Comparison of ENCODE assay signal across 9 mouse cellular contexts in the genomic region with DNA sequence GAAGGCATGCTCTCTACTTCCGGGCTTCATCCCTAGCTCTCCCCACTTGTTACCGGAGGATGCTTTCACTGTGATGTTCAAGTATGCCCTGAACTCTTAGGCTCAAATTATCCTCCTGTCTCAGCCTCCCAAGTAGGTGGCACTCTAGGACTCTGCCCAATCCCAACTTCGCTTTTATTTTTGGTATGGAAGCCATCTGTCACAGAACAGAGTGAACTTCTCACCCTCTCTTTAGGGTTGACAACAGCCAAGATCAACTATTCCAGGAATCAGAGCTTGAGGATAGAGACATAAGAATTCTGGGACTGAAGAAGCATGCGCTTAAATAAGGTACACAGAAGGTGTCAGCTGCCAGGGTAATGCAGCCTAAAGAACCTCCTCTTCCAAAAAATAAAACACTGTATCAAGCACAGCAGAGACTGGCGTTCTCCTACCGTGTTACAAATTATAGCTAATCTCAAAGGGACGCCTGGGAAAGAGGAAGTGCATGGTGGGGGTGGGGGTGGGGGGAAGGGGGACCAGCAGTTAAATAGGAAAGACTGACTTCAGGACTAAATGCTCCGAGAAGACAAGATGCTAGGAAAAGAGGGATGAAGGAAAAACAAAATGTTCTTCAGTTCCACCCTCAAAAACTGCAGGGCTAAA. TPM values are rescaled to one million over a fixed set of nuclear protein-coding genes. Genes with fewer than 3 reads are reported as not detected.
DNase-seq lines count a peak whose midpoint lies in the region; ATAC-seq lines count a peak whose summit lies in the region.
"Had no signal": no experiment of that assay in that cellular context is flagged by ENCODE, and none has a peak within 500 bp of the region (broad histone marks: within the 10 kb centered on the region; RNA-seq: fewer than 3 reads in every experiment).

No protein-coding gene starts in this region.

- 0 out of 2 replicates have a peak overlapping the region, but pooled peaks have one; percentile 93 for H3K27ac ChIP-seq in heart, embryonic 13.5 days (replicated peaks)
- no peak overlapping the region for H3K27ac ChIP-seq in hindbrain, embryonic 10.5 days
- no peak overlapping the region for H3K27ac ChIP-seq in midbrain, embryonic 10.5 days (replicated peaks)

- H3K9ac ChIP-seq in heart, embryonic 13.5 days = peak overlapping the region; percentile 95

- peak overlapping the region; percentile 98 for H3K4me2 ChIP-seq in heart, embryonic 13.5 days

- 31% methylated on average over 8 of the region's 8 CpGs for WGBS in heart, embryonic 13.5 days
- 57% methylated on average over 8 of the region's 8 CpGs for WGBS in hindbrain, embryonic 10.5 days
- WGBS in midbrain, embryonic 10.5 days = 66% methylated on average over 8 of the region's 8 CpGs

- H3K27me3 ChIP-seq in heart, embryonic 13.5 days (replicated peaks) = no peaks in the 10 kb centered on the region
- no peaks in the 10 kb centered on the region for H3K27me3 ChIP-seq in hindbrain, embryonic 10.5 days (ENCODE audit: insufficient read depth, poor library complexity, severe bottlenecking)
- H3K27me3 ChIP-seq in midbrain, embryonic 10.5 days (ENCODE audit: low read depth, poor library complexity, severe bottlenecking) = no peaks in the 10 kb centered on the region

- no peak for DNase-seq in heart, adult 18-20 months
- peak; percentile 51 for DNase-seq in MEL-GATA-1-ER (ENCODE audit: extremely low read depth, low read depth)
- DNase-seq in hindbrain, embryonic 10.5 days (ENCODE audit: low spot score) = no peak
- no peak for DNase-seq in midbrain, embryonic 10.5 days (ENCODE audit: low spot score)
- DNase-seq in thymus, postnatal 4 days = no peak
- no peak for DNase-seq in ovary, postnatal 10 days (ENCODE audit: low spot score)
- DNase-seq: gastrocnemius, postnatal 10 days had no signal

- peaks cover 44% of the 10 kb centered on the region for H3K36me3 ChIP-seq in heart, embryonic 13.5 days
- H3K36me3 ChIP-seq in hindbrain, embryonic 10.5 days = peaks cover 52% of the 10 kb centered on the region
- peaks cover 52% of the 10 kb centered on the region for H3K36me3 ChIP-seq in midbrain, embryonic 10.5 days

- peaks cover 43% of the 10 kb centered on the region for H3K4me1 ChIP-seq in heart, embryonic 13.5 days
- peaks cover 46% of the 10 kb centered on the region for H3K4me1 ChIP-seq in hindbrain, embryonic 10.5 days (replicated peaks)
- H3K4me1 ChIP-seq in midbrain, embryonic 10.5 days = peaks cover 44% of the 10 kb centered on the region

- H3K4me3 ChIP-seq in heart, embryonic 13.5 days = peak overlapping the region; percentile 90
- peak overlapping the region; percentile 93 for H3K4me3 ChIP-seq in hindbrain, embryonic 10.5 days
- H3K4me3 ChIP-seq in midbrain, embryonic 10.5 days = peak overlapping the region; percentile 93

- ATAC-seq in heart, embryonic 13.5 days (ENCODE audit: extremely low read depth, insufficient number of reproducible peaks, low FRiP score, low TSS enrichment) = no peak
- no peak for ATAC-seq in megakaryocyte-erythroid progenitor cell, adult 5-6 weeks (replicated peaks; ENCODE audit: low FRiP score, low TSS enrichment, poor library complexity, severe bottlenecking)

- H3K9me3 ChIP-seq in heart, embryonic 13.5 days = no peaks in the 10 kb centered on the region
- no peaks in the 10 kb centered on the region for H3K9me3 ChIP-seq in hindbrain, embryonic 10.5 days
- H3K9me3 ChIP-seq in midbrain, embryonic 10.5 days (replicated peaks) = no peaks in the 10 kb centered on the region

RNA-seq across cellular contexts. Expression of gene Rgp1, which starts 1.2 kb away (rescaled TPM):
- 20.6 and 21.4 TPM in 2 replicates for polyA plus RNA-seq in heart, embryonic 13.5 days (2015; fragmentation: Nextera tagmentation; extraction: Ambion mirVana)
- total RNA-seq in heart, adult 18-20 months (2021) = 10 to 100 TPM; 24.3 to 27.9 TPM
- polyA plus RNA-seq in hindbrain, embryonic 10.5 days (2016; fragmentation: Nextera tagmentation; extraction: Ambion mirVana) = 20.3 and 25.6 TPM in 2 replicates
- 20.7 and 21.0 TPM in 2 replicates for polyA plus RNA-seq in midbrain, embryonic 10.5 days (2016; fragmentation: Nextera tagmentation; extraction: Ambion mirVana)
- 28.7 and 30.4 TPM in 2 replicates for total RNA-seq in megakaryocyte-erythroid progenitor cell, adult 5-6 weeks (2014; fragmentation: Nextera tagmentation)
- 6.7 and 8.3 TPM in 2 replicates for total RNA-seq in megakaryocyte-erythroid progenitor cell, adult 5-6 weeks (2017)

RNA-seq across cellular contexts. Expression of gene Gba2, which starts 1.3 kb away (rescaled TPM):
- polyA plus RNA-seq in heart, embryonic 13.5 days (2015; fragmentation: Nextera tagmentation; extraction: Ambion mirVana) = 20.3 and 22.4 TPM in 2 replicates
- 10 to 100 TPM in 1 of 2 experiments, 1 to 10 TPM in 1; 9.3 to 10.8 TPM for total RNA-seq in heart, adult 18-20 months (2021)
- 28.0 and 36.3 TPM in 2 replicates for polyA plus RNA-seq in hindbrain, embryonic 10.5 days (2016; fragmentation: Nextera tagmentation; extraction: Ambion mirVana)
- polyA plus RNA-seq in midbrain, embryonic 10.5 days (2016; fragmentation: Nextera tagmentation; extraction: Ambion mirVana) = 26.7 and 31.6 TPM in 2 replicates
- total RNA-seq in megakaryocyte-erythroid progenitor cell, adult 5-6 weeks (2014; fragmentation: Nextera tagmentation) = 19.7 and 22.9 TPM in 2 replicates
- total RNA-seq in megakaryocyte-erythroid progenitor cell, adult 5-6 weeks (2017) = 6.1 and 12.0 TPM in 2 replicates

RNA-seq across cellular contexts. Expression of gene Msmp, which starts 6.9 kb away (rescaled TPM):
- 0.62 and 2.1 TPM in 2 replicates for polyA plus RNA-seq in heart, embryonic 13.5 days (2015; fragmentation: Nextera tagmentation; extraction: Ambion mirVana)
- total RNA-seq in heart, adult 18-20 months (2021) = under 1 TPM in 1 of 2 experiments, not detected in 1; 0.54 TPM
- 0.88 and 1.0 TPM in 2 replicates for polyA plus RNA-seq in hindbrain, embryonic 10.5 days (2016; fragmentation: Nextera tagmentation; extraction: Ambion mirVana)
- 0.32 and 0.74 TPM in 2 replicates for polyA plus RNA-seq in midbrain, embryonic 10.5 days (2016; fragmentation: Nextera tagmentation; extraction: Ambion mirVana)
- total RNA-seq in megakaryocyte-erythroid progenitor cell, adult 5-6 weeks (2014; fragmentation: Nextera tagmentation) = not detected in 2 replicates
- not detected in 2 replicates for total RNA-seq in megakaryocyte-erythroid progenitor cell, adult 5-6 weeks (2017)

RNA-seq across cellular contexts. Expression of gene Tln1, which starts 14.9 kb away (rescaled TPM):
- 76.9 and 78.1 TPM in 2 replicates for polyA plus RNA-seq in heart, embryonic 13.5 days (2015; fragmentation: Nextera tagmentation; extraction: Ambion mirVana)
- total RNA-seq in heart, adult 18-20 months (2021) = 100 to 1,000 TPM in 1 of 2 experiments, 10 to 100 TPM in 1; 98.2 to 111 TPM
- polyA plus RNA-seq in hindbrain, embryonic 10.5 days (2016; fragmentation: Nextera tagmentation; extraction: Ambion mirVana) = 52.8 and 58.9 TPM in 2 replicates
- 43.3 and 47.2 TPM in 2 replicates for polyA plus RNA-seq in midbrain, embryonic 10.5 days (2016; fragmentation: Nextera tagmentation; extraction: Ambion mirVana)
- total RNA-seq in megakaryocyte-erythroid progenitor cell, adult 5-6 weeks (2014; fragmentation: Nextera tagmentation) = 105 and 175 TPM in 2 replicates
- 211 and 304 TPM in 2 replicates for total RNA-seq in megakaryocyte-erythroid progenitor cell, adult 5-6 weeks (2017)

RNA-seq across cellular contexts. Expression of gene Creb3, which starts 15.2 kb away (rescaled TPM):
- polyA plus RNA-seq in heart, embryonic 13.5 days (2015; fragmentation: Nextera tagmentation; extraction: Ambion mirVana) = 57.8 and 59.1 TPM in 2 replicates
- total RNA-seq in heart, adult 18-20 months (2021) = 10 to 100 TPM; 38.4 to 52.4 TPM
- polyA plus RNA-seq in hindbrain, embryonic 10.5 days (2016; fragmentation: Nextera tagmentation; extraction: Ambion mirVana) = 40.7 and 53.3 TPM in 2 replicates
- 43.1 and 49.1 TPM in 2 replicates for polyA plus RNA-seq in midbrain, embryonic 10.5 days (2016; fragmentation: Nextera tagmentation; extraction: Ambion mirVana)
- 9.6 and 12.7 TPM in 2 replicates for total RNA-seq in megakaryocyte-erythroid progenitor cell, adult 5-6 weeks (2014; fragmentation: Nextera tagmentation)
- total RNA-seq in megakaryocyte-erythroid progenitor cell, adult 5-6 weeks (2017) = 19.4 and 42.2 TPM in 2 replicates
